Mouse (Mus musculus): ENCODE results near the gene Adcy6.

The Adcy6 gene

GRCm38 (mm10) chr15:98567278-98568134 lies 42.4 kb downstream of the Adcy6 start:
- DNase-seq (ENCODE audit: low read depth, low spot score), result peak; percentile 100

- DNase-seq (ENCODE audit: low read depth, low spot score), result no peak
Observed at GRCm38 (mm10) chr15:98566973-98567277, 43.0 kb downstream of the Adcy6 start.

- DNase-seq (ENCODE audit: low read depth, low spot score), result no peak
Observed at GRCm38 (mm10) chr15:98557186-98557585, 52.7 kb downstream of the Adcy6 start.

- no peak for DNase-seq (ENCODE audit: low read depth, low spot score)
Observed at GRCm38 (mm10) chr15:98555881-98556280, 54.0 kb downstream of the Adcy6 start.

- DNase-seq (ENCODE audit: low read depth, low spot score), result no peak
Observed at GRCm38 (mm10) chr15:98552758-98553157, 57.1 kb downstream of the Adcy6 start.

- DNase-seq (ENCODE audit: low read depth, low spot score), result no peak
Observed at GRCm38 (mm10) chr15:98546843-98547242, 63.0 kb downstream of the Adcy6 start.

- DNase-seq (ENCODE audit: low read depth, low spot score), result no peak
Observed at GRCm38 (mm10) chr15:98545151-98545550, 64.7 kb downstream of the Adcy6 start.

- no peak for DNase-seq (ENCODE audit: low read depth, low spot score)
Observed at GRCm38 (mm10) chr15:98543341-98543740, 66.5 kb downstream of the Adcy6 start.

- peak; percentile 32 for DNase-seq (ENCODE audit: low read depth, low spot score)
Observed at GRCm38 (mm10) chr15:98541064-98541463, 68.8 kb downstream of the Adcy6 start.
